Comparison of ENCODE assay signal across 11 mouse cellular contexts in genomic region chr12:104767183-104767582, GRCm38 (mm10). TPM values are rescaled to one million over a fixed set of nuclear protein-coding genes. Genes with fewer than 3 reads are reported as not detected.
DNase-seq lines count a peak whose midpoint lies in the region; ATAC-seq and TF ChIP-seq lines count a peak whose summit lies in the region.
"Had no signal": no experiment of that assay in that cellular context is flagged by ENCODE, and none has a peak within 500 bp of the region (broad histone marks: within the 10 kb centered on the region; RNA-seq: fewer than 3 reads in every experiment).

No protein-coding gene starts in this region.

- H3K27ac ChIP-seq in hindbrain, embryonic 11.5 days (ENCODE audit: low read depth, low read length), result no peak overlapping the region
- H3K27ac ChIP-seq in hindbrain, embryonic 14.5 days, result no peak overlapping the region
- no peak overlapping the region for H3K27ac ChIP-seq in midbrain, embryonic 11.5 days (ENCODE audit: low read depth, low read length)
- H3K27ac ChIP-seq in midbrain, embryonic 13.5 days, result no peak overlapping the region
- H3K27ac ChIP-seq: forebrain, embryonic 15.5 days; limb, embryonic 13.5 days had no signal

- no peak overlapping the region for H3K9ac ChIP-seq in hindbrain, embryonic 11.5 days (ENCODE audit: low read depth, low read length)
- no peak overlapping the region for H3K9ac ChIP-seq in hindbrain, embryonic 14.5 days
- no peak overlapping the region for H3K9ac ChIP-seq in midbrain, embryonic 11.5 days (ENCODE audit: low read length)
- H3K9ac ChIP-seq in midbrain, embryonic 13.5 days (replicated peaks), result no peak overlapping the region
- H3K9ac ChIP-seq: forebrain, embryonic 15.5 days; limb, embryonic 13.5 days had no signal

- no peak for TF ChIP-seq POLR2A in brain, embryonic 14.5 days (IDR thresholded peaks at IDR 0.05; ENCODE audit: borderline replicate concordance, extremely low read depth, insufficient read depth, insufficient read length, poor library complexity, severe bottlenecking)

- no peak overlapping the region for H3K4me3 ChIP-seq in hindbrain, embryonic 11.5 days (ENCODE audit: low read depth, low read length)
- no peak overlapping the region for H3K4me3 ChIP-seq in hindbrain, embryonic 14.5 days (replicated peaks; ENCODE audit: low read length)
- no peak overlapping the region for H3K4me3 ChIP-seq in midbrain, embryonic 11.5 days (ENCODE audit: low read depth, low read length)
- no peak overlapping the region for H3K4me3 ChIP-seq in midbrain, embryonic 13.5 days (replicated peaks)
- H3K4me3 ChIP-seq: forebrain, embryonic 15.5 days; limb, embryonic 13.5 days had no signal

- no peaks in the 10 kb centered on the region for H3K27me3 ChIP-seq in hindbrain, embryonic 11.5 days (ENCODE audit: control insufficient read depth, insufficient read depth, low read length)
- H3K27me3 ChIP-seq in hindbrain, embryonic 14.5 days (ENCODE audit: control insufficient read depth, insufficient read depth, low read length), result no peaks in the 10 kb centered on the region
- no peaks in the 10 kb centered on the region for H3K27me3 ChIP-seq in midbrain, embryonic 11.5 days (ENCODE audit: control insufficient read depth, insufficient read depth, low read length)
- H3K27me3 ChIP-seq in midbrain, embryonic 13.5 days, result no peaks in the 10 kb centered on the region
- H3K27me3 ChIP-seq: forebrain, embryonic 15.5 days had no signal

- WGBS in hindbrain, embryonic 11.5 days, result 87% methylated on average over 4 of the region's 4 CpGs
- WGBS in hindbrain, embryonic 14.5 days, result 86% methylated on average over 4 of the region's 4 CpGs
- WGBS in midbrain, embryonic 11.5 days, result 78% methylated on average over 4 of the region's 4 CpGs
- 87% methylated on average over 4 of the region's 4 CpGs for WGBS in midbrain, embryonic 13.5 days

- DNase-seq in hindbrain, embryonic 11.5 days (ENCODE audit: low spot score), result peak; percentile 25
- no peak for DNase-seq in hindbrain, embryonic 14.5 days (ENCODE audit: low spot score)
- peak; percentile 72 for DNase-seq in midbrain, embryonic 11.5 days (ENCODE audit: low spot score, missing footprints)
- DNase-seq in brain, embryonic 14.5 days (ENCODE audit: low read depth), result no peak
- peak; percentile 10 for DNase-seq in thymus, postnatal 0 days (ENCODE audit: low spot score)
- no peak for DNase-seq in ovary, postnatal 14 days (ENCODE audit: low spot score)
- DNase-seq in gastrocnemius, postnatal 4 days (ENCODE audit: low spot score in 2 of 2), result no peak
- DNase-seq: cerebellum, postnatal 36 days had no signal

- no peaks in the 10 kb centered on the region for H3K4me1 ChIP-seq in hindbrain, embryonic 11.5 days (replicated peaks; ENCODE audit: control insufficient read depth, insufficient read depth, low read length)
- H3K4me1 ChIP-seq in hindbrain, embryonic 14.5 days (replicated peaks; ENCODE audit: control insufficient read depth, insufficient read depth, low read length), result 0 out of 2 replicates have a peak, but pooled peaks cover 7% of the 10 kb centered on the region
- H3K4me1 ChIP-seq in midbrain, embryonic 11.5 days (ENCODE audit: control insufficient read depth, insufficient read depth, low read length), result peaks cover 11% of the 10 kb centered on the region
- H3K4me1 ChIP-seq in midbrain, embryonic 13.5 days (replicated peaks), result peaks cover 5% of the 10 kb centered on the region

- peak; percentile 42; the same call in 1 of the 2 replicates for TF ChIP-seq CTCF in brain, embryonic 14.5 days (IDR thresholded peaks at IDR 0.05; ENCODE audit: borderline replicate concordance, extremely low read depth, insufficient read depth, insufficient read length)

- no peaks in the 10 kb centered on the region for H3K9me3 ChIP-seq in hindbrain, embryonic 11.5 days (ENCODE audit: control insufficient read depth, low read length)
- H3K9me3 ChIP-seq in hindbrain, embryonic 14.5 days (ENCODE audit: control insufficient read depth, low read length), result no peaks in the 10 kb centered on the region
- no peaks in the 10 kb centered on the region for H3K9me3 ChIP-seq in midbrain, embryonic 11.5 days (ENCODE audit: control insufficient read depth, low read length)
- no peaks in the 10 kb centered on the region for H3K9me3 ChIP-seq in midbrain, embryonic 13.5 days
- H3K9me3 ChIP-seq: forebrain, embryonic 15.5 days; limb, embryonic 13.5 days had no signal

- no peak for ATAC-seq in hindbrain, embryonic 11.5 days (ENCODE audit: low FRiP score)
- ATAC-seq in hindbrain, embryonic 14.5 days (ENCODE audit: low FRiP score), result no peak
- ATAC-seq in midbrain, embryonic 11.5 days (ENCODE audit: low FRiP score), result no peak
- ATAC-seq in midbrain, embryonic 13.5 days, result no peak
- ATAC-seq: forebrain, embryonic 15.5 days had no signal

- no peak overlapping the region for H3K4me2 ChIP-seq in hindbrain, embryonic 11.5 days (replicated peaks; ENCODE audit: low read depth, low read length)
- H3K4me2 ChIP-seq in hindbrain, embryonic 14.5 days (replicated peaks), result no peak overlapping the region
- H3K4me2 ChIP-seq in midbrain, embryonic 11.5 days, result no peak overlapping the region
- H3K4me2 ChIP-seq in midbrain, embryonic 13.5 days (replicated peaks), result no peak overlapping the region
- H3K4me2 ChIP-seq: forebrain, embryonic 15.5 days; limb, embryonic 13.5 days had no signal

- H3K36me3 ChIP-seq in hindbrain, embryonic 11.5 days (ENCODE audit: control insufficient read depth, insufficient read depth, low read length), result no peaks in the 10 kb centered on the region
- H3K36me3 ChIP-seq in hindbrain, embryonic 14.5 days (replicated peaks; ENCODE audit: control insufficient read depth, insufficient read depth), result 0 out of 2 replicates have a peak, but pooled peaks cover 3% of the 10 kb centered on the region
- no peaks in the 10 kb centered on the region for H3K36me3 ChIP-seq in midbrain, embryonic 11.5 days (ENCODE audit: control insufficient read depth, insufficient read depth, low read length)
- H3K36me3 ChIP-seq in midbrain, embryonic 13.5 days, result no peaks in the 10 kb centered on the region; the same call in 1 of the 2 replicates
- H3K36me3 ChIP-seq: forebrain, embryonic 15.5 days had no signal

RNA-seq across cellular contexts. Expression of gene Dicer1, which starts 15.4 kb away (rescaled TPM):
- polyA plus RNA-seq in hindbrain, embryonic 11.5 days (2014; fragmentation: Nextera tagmentation; extraction: Ambion mirVana), result 30.9 and 54.0 TPM in 2 replicates
- 28.0 and 36.7 TPM in 2 replicates for polyA plus RNA-seq in hindbrain, embryonic 14.5 days (2014; fragmentation: Nextera tagmentation; extraction: Ambion mirVana)
- 25.5 and 26.4 TPM in 2 replicates for polyA plus RNA-seq in midbrain, embryonic 11.5 days (2014; fragmentation: Nextera tagmentation; extraction: Ambion mirVana)
- 52.3 and 53.9 TPM in 2 replicates for polyA plus RNA-seq in midbrain, embryonic 13.5 days (2015; fragmentation: Nextera tagmentation; extraction: Ambion mirVana)
- polyA plus RNA-seq in brain, embryonic 14.5 days (2012; rRNA removed), result 29.5 and 43.0 TPM in 2 replicates
- 25.0 and 37.1 TPM in 2 replicates for polyA plus RNA-seq in thymus, postnatal 0 days (2015; fragmentation: Nextera tagmentation; extraction: Ambion mirVana)
- 10 to 100 TPM; 59.6 to 65.3 TPM for total RNA-seq in gastrocnemius, postnatal 4 days (2021)

Comparison
In these comparisons a context has a peak if more than half of its experiments do, and no peak if none do; other contexts are left out.
1. DNase-seq: peak in hindbrain, embryonic 11.5 days (single experiment), midbrain, embryonic 11.5 days (single experiment) and thymus, postnatal 0 days (single experiment); none in hindbrain, embryonic 14.5 days (single experiment), brain, embryonic 14.5 days (single experiment), ovary, postnatal 14 days (single experiment) and gastrocnemius, postnatal 4 days (0 of 2).